Mouse (Mus musculus): Measurements from ENCODE around the gene Vmn2r115. TPM values are rescaled to one million over a fixed set of nuclear protein-coding genes. Genes with fewer than 3 reads are reported as not detected.
"Not testable (repeated sequence)": the region's sequence is repeated elsewhere in the genome, so short reads cannot be mapped to it uniquely, and the experiment has no call there.

The Vmn2r115 gene
- total RNA-seq (2015; ENCODE audit: low replicate concordance) (not detected in 2 replicates), total RNA-seq (2017; ENCODE audit: low replicate concordance) (not detected in 2 replicates)

- not testable (repeated sequence) for ATAC-seq (replicated peaks; ENCODE audit: low FRiP score, poor library complexity, severe bottlenecking)
Measured at GRCm38 (mm10) chr17:23343441-23343840, at the start of gene Vmn2r115. Vmn2r115 (plus strand) TSS chr17:23343741.

- not testable (repeated sequence) for ATAC-seq (replicated peaks; ENCODE audit: low FRiP score, poor library complexity, severe bottlenecking)
Measured at GRCm38 (mm10) chr17:23312437-23312836, 31.1 kb upstream of the Vmn2r115 start, which contains the start of gene Vmn2r114. Vmn2r114 (minus strand) TSS chr17:23312537.

DNA sequence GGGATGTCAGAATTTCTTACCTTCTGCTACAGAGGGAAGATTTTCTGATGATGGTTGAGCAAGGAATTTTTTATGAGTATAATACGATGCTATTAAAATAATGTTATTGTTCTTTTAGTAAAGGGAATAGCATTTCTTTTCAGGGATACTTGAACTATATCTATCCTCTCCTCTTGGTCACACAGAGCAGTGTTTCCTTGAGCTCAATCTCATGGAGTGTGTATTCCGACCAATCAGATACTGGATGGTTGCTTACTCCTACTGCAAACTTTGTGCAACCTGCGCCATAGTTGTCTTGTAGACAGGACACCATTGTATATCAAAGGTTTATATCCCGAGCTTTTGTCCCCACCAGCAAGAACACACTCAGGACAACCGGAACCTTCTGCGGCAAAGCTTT, 12.9 kb upstream of the Vmn2r115 start:
- no peak for ATAC-seq (replicated peaks; ENCODE audit: low FRiP score, poor library complexity, severe bottlenecking)

- ATAC-seq (replicated peaks; ENCODE audit: low FRiP score, poor library complexity, severe bottlenecking), result no peak
Measured at GRCm38 (mm10) chr17:23351644-23352043, 8.1 kb downstream of the Vmn2r115 start.

GRCm38 (mm10) chr17:23384304-23384703, 40.8 kb downstream of the Vmn2r115 start, which contains the start of gene Vmn2r116:
Vmn2r116 (plus strand) TSS chr17:23384604.
- not testable (repeated sequence) for ATAC-seq (replicated peaks; ENCODE audit: low FRiP score, poor library complexity, severe bottlenecking)

Other genes with a start within 250 kb of the Vmn2r115 start
- 3.6 and 14.7 TPM in 2 replicates for gene Zfp40, start 150.5 kb upstream of the Vmn2r115 start, total RNA-seq (2015; ENCODE audit: low replicate concordance)
- gene Zfp40, start 150.5 kb upstream of the Vmn2r115 start, total RNA-seq (2017; ENCODE audit: low replicate concordance), result 0.61 TPM in 1 of 2 replicates, not detected in the other
- gene Vmn2r114, start 31.2 kb upstream of the Vmn2r115 start, total RNA-seq (2015; ENCODE audit: low replicate concordance), result not detected in 2 replicates
- not detected in 2 replicates for gene Vmn2r114, start 31.2 kb upstream of the Vmn2r115 start, total RNA-seq (2017; ENCODE audit: low replicate concordance)
- not detected in 2 replicates for gene Vmn2r116, start 40.9 kb downstream of the Vmn2r115 start, total RNA-seq (2015; ENCODE audit: low replicate concordance)
- not detected in 2 replicates for gene Vmn2r116, start 40.9 kb downstream of the Vmn2r115 start, total RNA-seq (2017; ENCODE audit: low replicate concordance)
- gene Vmn2r117, start 136.0 kb downstream of the Vmn2r115 start, total RNA-seq (2015; ENCODE audit: low replicate concordance), result not detected in 2 replicates
- not detected in 2 replicates for gene Vmn2r117, start 136.0 kb downstream of the Vmn2r115 start, total RNA-seq (2017; ENCODE audit: low replicate concordance)
- gene Zfp213, start 220.5 kb downstream of the Vmn2r115 start, total RNA-seq (2015; ENCODE audit: low replicate concordance), result 2.2 and 3.4 TPM in 2 replicates
- gene Zfp213, start 220.5 kb downstream of the Vmn2r115 start, total RNA-seq (2017; ENCODE audit: low replicate concordance), result 0.90 and 1.4 TPM in 2 replicates